Mouse (Mus musculus) lung, embryonic 14.5 days (tissue): ENCODE data around the gene Tmem123. TPM values are rescaled to one million over a fixed set of nuclear protein-coding genes. Genes with fewer than 3 reads are reported as not detected.

Experiments used
- ATAC-seq: fragments of 200-750 bp; cut with Nextera tagmentation; 2 replicates; pipeline ENCODE4 v1.8.0; 2017; ENCODE audit warnings: mild to moderate bottlenecking, moderate TSS enrichment, moderate library complexity; ENCODE audit not compliant: insufficient read depth
- DNase-seq: peaks from one replicate; pipeline ENCODE4 v3.0.0-alpha.2; 2015
- H3K27ac ChIP-seq: fragments of 300-500 bp; sonication (generic); 2 replicates; pipeline ENCODE4 v1.5.1; 2014; ENCODE audit warnings: low read depth, mild to moderate bottlenecking, moderate library complexity
- H3K27me3 ChIP-seq: fragments of 300-500 bp; sonication (generic); 2 replicates; pipeline ENCODE4 v1.6.1; 2014; ENCODE audit warnings: low read length, control low read depth; ENCODE audit not compliant: insufficient read depth
- H3K36me3 ChIP-seq: fragments of 300-500 bp; sonication (generic); 2 replicates; pipeline ENCODE4 v1.6.1; 2014; ENCODE audit warnings: control low read depth; ENCODE audit not compliant: insufficient read depth
- H3K4me1 ChIP-seq: fragments of 300-500 bp; sonication (generic); 2 replicates; pipeline ENCODE4 v1.6.1; 2014; ENCODE audit warnings: antibody characterized with exemption, control low read depth; ENCODE audit not compliant: insufficient read depth
- H3K4me2 ChIP-seq: fragments of 300-500 bp; sonication (generic); 2 replicates; pipeline ENCODE4 v1.6.1; 2014; ENCODE audit warnings: mild to moderate bottlenecking
- H3K4me3 ChIP-seq: fragments of 300-500 bp; sonication (generic); 2 replicates; pipeline ENCODE4 v1.5.1; 2014; ENCODE audit warnings: low read depth, low read length
- H3K9ac ChIP-seq: fragments of 300-500 bp; sonication (generic); 2 replicates; pipeline ENCODE4 v1.6.1; 2014
- H3K9me3 ChIP-seq: fragments of 300-500 bp; sonication (generic); 2 replicates; pipeline ENCODE4 v1.6.1; 2016; ENCODE audit warnings: low read depth, low read length, control low read depth
- CTCF ChIP-seq: IDR thresholded peaks from 2 replicates; pipeline ENCODE4 v1.5.1; 2016; ENCODE audit warnings: antibody characterized with exemption, low read depth
- WGBS: fragments of 180-500 bp; shearing (Covaris S2); extraction: QIAGEN DNeasy Blood & Tissue Kit; methylation state at CpG from one replicate; pipeline ENCODE4 v1.1.7; 2014; 5-methylcytosine and 5-hydroxymethylcytosine counted together
- polyA plus RNA-seq: library from polyadenylated mRNA; unstranded; fragments of >200 nt; fragmentation: Nextera tagmentation; extraction: Ambion mirVana; gene quantifications from 2 replicates; pipeline ENCODE4 v1.2.1, GENCODE M21; 2014

Gene Tmem123
- polyA plus RNA-seq, 1 experiment from 2014 or later: 145 TPM

GRCm38 (mm10) chr9:7748881-7749280 is 15.0 kb upstream of the Tmem123 start:
- ATAC-seq (no peak), DNase-seq (no peak)
- no peak overlapping the region for H3K4me3 ChIP-seq
- 71% methylated on average over 3 of the region's 3 CpGs for WGBS
- no peak overlapping the region for H3K27ac ChIP-seq
- H3K27me3 ChIP-seq: no peaks in the 10 kb centered on the region
- H3K9me3 ChIP-seq: no peaks in the 10 kb centered on the region
- no peaks in the 10 kb centered on the region for H3K4me1 ChIP-seq
- H3K36me3 ChIP-seq: no peaks in the 10 kb centered on the region
- H3K9ac ChIP-seq: no peak overlapping the region
- TF ChIP-seq CTCF: no peak
- no peak overlapping the region for H3K4me2 ChIP-seq

DNA sequence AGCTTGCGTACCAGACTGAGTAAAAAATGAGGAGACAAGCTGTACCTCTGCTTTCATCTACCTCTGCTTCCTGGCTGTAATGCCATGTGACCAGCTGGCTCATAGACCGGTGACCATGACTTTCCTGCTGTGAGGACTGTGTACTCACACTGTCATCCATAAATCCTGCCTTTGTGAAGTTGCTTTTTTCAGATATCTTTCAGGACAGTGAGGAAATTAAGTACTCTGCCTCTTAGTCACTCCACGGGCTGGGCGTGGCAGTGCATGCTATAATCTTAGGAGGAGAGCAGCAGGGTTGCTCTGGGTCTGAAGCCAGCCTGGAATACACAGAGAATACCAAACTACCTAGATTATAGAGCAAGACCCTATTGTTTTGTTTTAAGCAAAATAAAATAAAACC is 14.3 kb upstream of the Tmem123 start:
- ATAC-seq (no peak), DNase-seq (no peak)
- H3K4me2 ChIP-seq: no peak overlapping the region
- no peak overlapping the region for H3K27ac ChIP-seq
- H3K27me3 ChIP-seq: no peaks in the 10 kb centered on the region
- no peak overlapping the region for H3K4me3 ChIP-seq
- WGBS: 59% methylated on average over 4 of the region's 4 CpGs
- no peaks in the 10 kb centered on the region for H3K4me1 ChIP-seq
- H3K9me3 ChIP-seq: no peaks in the 10 kb centered on the region
- no peak for TF ChIP-seq CTCF
- no peaks in the 10 kb centered on the region for H3K36me3 ChIP-seq
- no peak overlapping the region for H3K9ac ChIP-seq

- DNase-seq (no peak), ATAC-seq (no peak)
- no peaks in the 10 kb centered on the region for H3K36me3 ChIP-seq
- no peak overlapping the region for H3K27ac ChIP-seq
- TF ChIP-seq CTCF: no peak
- H3K4me2 ChIP-seq: no peak overlapping the region
- WGBS: 61% methylated on average over 2 of the region's 2 CpGs
- 0 out of 2 replicates have a peak, but pooled peaks cover 3% of the 10 kb centered on the region for H3K9me3 ChIP-seq
- no peak overlapping the region for H3K9ac ChIP-seq
- H3K4me3 ChIP-seq: no peak overlapping the region
- no peaks in the 10 kb centered on the region for H3K27me3 ChIP-seq
- no peaks in the 10 kb centered on the region for H3K4me1 ChIP-seq
Measured at GRCm38 (mm10) chr9:7755889-7756423, 7.9 kb upstream of the Tmem123 start.

GRCm38 (mm10) chr9:7761906-7762455 is 1.9 kb upstream of the Tmem123 start:
- H3K4me1 ChIP-seq: 0 out of 2 replicates have a peak, but pooled peaks cover 6% of the 10 kb centered on the region
- H3K4me2 ChIP-seq: no peak overlapping the region
- DNase-seq (no peak), ATAC-seq (no peak)
- no peak overlapping the region for H3K27ac ChIP-seq
- no peak overlapping the region for H3K9ac ChIP-seq
- 0 out of 2 replicates have a peak, but pooled peaks cover 3% of the 10 kb centered on the region for H3K9me3 ChIP-seq
- no peak overlapping the region for H3K4me3 ChIP-seq
- WGBS: 44% methylated on average over 17 of the region's 17 CpGs
- no peak for TF ChIP-seq CTCF
- no peaks in the 10 kb centered on the region for H3K36me3 ChIP-seq
- H3K27me3 ChIP-seq: no peaks in the 10 kb centered on the region

DNA sequence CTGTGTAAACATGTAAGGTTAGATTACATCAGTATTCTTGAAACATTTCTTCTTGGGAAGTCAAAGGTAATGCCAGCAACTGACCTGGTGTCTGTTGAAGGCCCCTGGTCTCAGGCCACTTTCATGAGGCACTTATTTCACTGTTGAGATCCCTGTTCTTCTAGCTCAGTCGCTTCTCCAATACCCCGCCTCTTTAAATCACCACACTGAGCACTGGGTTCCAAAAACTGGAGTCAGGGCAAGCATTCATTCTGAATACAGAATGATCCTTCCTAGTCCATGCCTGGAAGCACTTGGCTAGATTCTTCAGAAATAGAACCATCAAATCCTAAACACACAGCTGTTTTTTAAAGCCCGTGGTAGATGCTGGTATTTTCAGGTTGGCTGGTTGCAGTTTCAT is 1.1 kb upstream of the Tmem123 start:
- 82% methylated on average over 3 of the region's 3 CpGs for WGBS
- Histone ChIP-seq H3K9ac (no peak overlapping the region), H3K27ac (no peak overlapping the region), H3K27me3 (no peaks in the 10 kb centered on the region), H3K4me2 (peak overlapping the region; percentile 65; the same call in 1 of the 2 replicates), H3K9me3 (0 out of 2 replicates have a peak, but pooled peaks cover 3% of the 10 kb centered on the region), H3K4me1 (0 out of 2 replicates have a peak, but pooled peaks cover 6% of the 10 kb centered on the region), H3K4me3 (no peak overlapping the region), H3K36me3 (no peaks in the 10 kb centered on the region)
- DNase-seq: no peak
- no peak for ATAC-seq
- TF ChIP-seq CTCF: no peak

GRCm38 (mm10) chr9:7764463-7764871 is 626 bp downstream of the Tmem123 start:
- H3K4me2 ChIP-seq: peak overlapping the region; percentile 65
- H3K4me1 ChIP-seq: 0 out of 2 replicates have a peak, but pooled peaks cover 6% of the 10 kb centered on the region
- H3K36me3 ChIP-seq: peaks cover 15% of the 10 kb centered on the region
- DNase-seq (peak; percentile 70), ATAC-seq (peak; percentile 44; the same call in 1 of the 2 replicates)
- no peaks in the 10 kb centered on the region for H3K9me3 ChIP-seq
- no peaks in the 10 kb centered on the region for H3K27me3 ChIP-seq
- WGBS: 0% methylated on average over 14 of the region's 14 CpGs
- TF ChIP-seq CTCF: no peak
- peak overlapping the region; percentile 79 for H3K27ac ChIP-seq
- H3K4me3 ChIP-seq: peak overlapping the region; percentile 72
- peak overlapping the region; percentile 81 for H3K9ac ChIP-seq

DNA sequence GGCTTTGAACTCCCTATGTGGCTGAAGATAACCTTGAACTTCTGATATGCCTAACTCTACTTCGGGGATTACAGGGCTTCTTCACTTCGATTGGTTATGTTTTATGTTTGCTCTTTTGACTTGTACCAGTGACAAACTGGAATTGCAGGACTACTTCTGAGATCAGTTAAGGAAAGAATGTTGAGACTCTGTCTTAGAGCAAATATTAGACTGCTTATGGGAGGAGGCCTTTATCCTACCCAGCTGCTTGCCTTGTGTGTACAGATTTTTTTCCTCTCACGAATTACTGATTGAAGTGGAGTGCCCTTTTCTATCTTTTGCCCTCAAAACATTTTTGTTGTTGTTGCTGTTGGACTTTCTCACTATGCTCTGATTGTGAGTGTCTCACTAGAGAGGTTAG is 1.4 kb downstream of the Tmem123 start:
- TF ChIP-seq CTCF: no peak
- DNase-seq (peak; percentile 24), ATAC-seq (no peak)
- H3K4me1 ChIP-seq: 0 out of 2 replicates have a peak, but pooled peaks cover 6% of the 10 kb centered on the region
- H3K27ac ChIP-seq: peak overlapping the region; percentile 2; the same call in 1 of the 2 replicates
- peaks cover 22% of the 10 kb centered on the region for H3K36me3 ChIP-seq
- H3K4me3 ChIP-seq: peak overlapping the region; percentile 72
- peak overlapping the region; percentile 65 for H3K4me2 ChIP-seq
- H3K9ac ChIP-seq: peak overlapping the region; percentile 81
- WGBS: 32% methylated on average over 3 of the region's 3 CpGs
- no peaks in the 10 kb centered on the region for H3K9me3 ChIP-seq
- H3K27me3 ChIP-seq: no peaks in the 10 kb centered on the region
